Mouse (Mus musculus): ENCODE data around the gene Aldh9a1.

Gene Aldh9a1

DNA sequence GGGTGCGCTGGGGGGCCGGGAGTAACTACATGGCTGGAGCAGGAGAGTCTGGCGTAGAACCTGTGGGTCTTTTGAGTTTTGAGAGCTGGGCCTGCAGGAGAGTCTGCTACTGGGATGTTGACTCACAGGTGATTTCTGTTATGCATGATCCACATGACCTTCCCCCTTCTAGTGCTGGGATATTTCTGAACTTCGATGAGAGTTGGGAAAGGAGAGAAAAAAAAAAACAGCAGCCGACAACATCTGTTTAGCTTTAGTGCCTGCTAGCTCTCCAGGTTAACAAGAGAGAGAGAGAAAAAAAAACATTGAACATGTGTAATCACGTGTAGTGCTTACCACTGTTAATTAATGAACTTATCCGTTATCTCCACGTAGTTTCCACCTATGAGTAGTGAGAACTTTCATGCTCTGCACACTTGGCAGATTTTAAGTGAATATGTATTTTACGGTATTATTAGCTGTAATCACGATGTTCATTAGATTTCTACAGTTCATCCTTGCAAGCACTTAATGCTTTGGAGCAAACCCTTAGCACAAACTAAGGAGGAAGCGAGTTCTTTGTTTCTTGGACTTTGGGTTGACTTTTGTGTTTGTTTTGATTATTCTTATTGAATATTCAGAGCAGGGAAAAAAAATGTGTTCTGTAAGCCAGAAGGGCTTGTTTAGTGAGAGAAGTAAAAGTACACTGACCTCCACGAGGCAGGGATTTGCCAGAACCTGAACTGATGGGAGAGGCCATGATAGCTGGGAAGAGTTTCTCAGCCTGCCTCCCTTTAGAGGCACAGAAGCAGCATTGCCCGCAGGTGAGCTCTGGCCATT lies 1.0 kb downstream of the Aldh9a1 start:
- no peak for DNase-seq

DNA sequence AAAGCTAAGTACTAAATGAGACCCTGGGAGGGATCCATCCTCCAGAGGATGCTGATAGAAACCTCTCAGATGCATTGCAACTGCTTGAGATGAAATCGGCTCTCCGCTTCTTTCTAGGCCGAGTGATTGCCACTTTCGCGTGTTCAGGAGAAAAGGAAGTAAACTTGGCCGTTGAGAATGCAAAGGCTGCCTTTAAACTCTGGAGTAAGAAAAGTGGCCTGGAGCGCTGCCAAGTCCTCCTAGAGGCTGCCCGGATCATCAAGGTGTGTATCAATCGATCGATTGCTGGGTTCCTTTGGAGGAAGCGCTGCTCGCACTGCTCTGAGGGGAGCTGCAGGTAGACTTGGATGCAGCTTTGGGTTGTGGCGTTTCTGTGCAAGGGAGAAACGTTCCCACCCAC lies 2.6 kb downstream of the Aldh9a1 start:
- DNase-seq = no peak

DNA sequence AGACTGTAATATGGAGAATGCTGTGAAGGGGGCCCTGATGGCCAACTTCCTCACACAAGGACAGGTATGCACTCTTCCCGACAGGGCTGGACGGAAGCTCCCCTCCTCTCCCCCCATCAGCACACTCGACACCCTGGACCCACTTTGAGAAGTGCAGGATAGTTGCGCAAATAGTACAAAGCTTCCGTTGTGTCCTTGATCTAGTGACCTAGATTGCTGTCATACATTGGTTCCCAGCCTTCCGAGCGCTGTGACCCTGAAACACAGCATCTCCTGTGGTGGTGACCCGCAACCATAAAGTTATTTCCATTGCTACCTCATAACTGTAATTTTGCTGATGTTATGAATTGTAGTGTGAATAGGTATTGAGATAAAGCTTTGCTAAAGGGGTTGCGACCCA lies 7.6 kb downstream of the Aldh9a1 start:
- DNase-seq = no peak

DNA sequence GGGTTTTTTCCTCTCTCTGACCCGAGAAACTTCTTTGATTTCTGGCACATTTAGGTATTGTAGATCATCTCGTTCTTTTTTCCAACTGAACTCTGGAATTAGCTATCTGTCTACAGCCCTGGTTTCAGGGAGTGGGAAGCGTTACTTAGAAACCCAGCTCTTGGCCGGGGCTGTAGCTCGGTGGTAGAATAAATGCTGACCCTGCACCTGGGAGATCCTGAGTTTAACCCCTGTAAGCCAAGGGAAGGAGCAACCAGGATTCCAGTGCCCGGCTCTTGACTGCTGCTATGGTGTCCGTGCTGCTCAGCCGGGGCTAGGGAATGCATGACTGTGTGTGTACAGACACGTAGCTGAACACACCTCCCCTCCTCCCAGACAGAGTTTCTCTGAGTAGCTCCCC lies 8.9 kb downstream of the Aldh9a1 start:
- no peak for DNase-seq

DNA sequence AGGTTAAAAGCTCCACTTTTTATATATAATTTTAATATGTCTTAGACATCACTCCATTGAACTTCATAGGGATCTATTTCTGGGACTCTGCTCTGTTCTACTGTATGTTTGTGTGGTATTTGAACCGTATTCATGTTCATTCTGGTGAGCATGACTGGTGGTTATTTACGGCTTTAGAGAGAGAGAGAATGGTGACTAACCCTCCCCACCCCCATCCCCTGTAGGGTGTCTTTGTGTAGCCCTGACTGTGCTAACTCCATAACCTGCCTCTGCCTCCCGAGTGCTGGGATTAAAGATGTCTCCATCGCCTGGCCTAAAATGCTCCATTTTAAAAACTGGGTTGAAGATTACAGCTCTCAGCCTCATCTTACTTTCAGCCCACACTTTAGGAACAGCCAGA lies 10.5 kb downstream of the Aldh9a1 start:
- DNase-seq = no peak

DNA sequence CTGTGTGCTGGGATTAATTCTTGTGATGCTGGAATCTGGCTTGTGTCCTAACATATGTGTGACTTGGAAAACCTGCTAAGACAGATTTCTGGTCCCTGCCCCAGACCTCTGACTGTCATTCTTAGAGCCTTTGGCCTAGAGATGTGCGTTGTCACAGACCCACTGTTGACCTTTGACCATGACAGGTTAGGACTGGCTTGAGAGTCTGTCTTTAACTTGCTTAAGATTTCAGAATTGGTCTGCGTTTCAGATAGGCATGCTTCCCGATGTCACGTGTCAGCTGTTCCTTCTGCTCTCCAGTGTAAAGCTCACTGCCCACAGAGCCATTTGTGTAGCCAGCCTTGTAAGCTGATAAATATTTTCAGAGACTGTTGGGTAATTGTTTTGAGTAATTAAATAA lies 13.0 kb downstream of the Aldh9a1 start:
- no peak for DNase-seq

DNA sequence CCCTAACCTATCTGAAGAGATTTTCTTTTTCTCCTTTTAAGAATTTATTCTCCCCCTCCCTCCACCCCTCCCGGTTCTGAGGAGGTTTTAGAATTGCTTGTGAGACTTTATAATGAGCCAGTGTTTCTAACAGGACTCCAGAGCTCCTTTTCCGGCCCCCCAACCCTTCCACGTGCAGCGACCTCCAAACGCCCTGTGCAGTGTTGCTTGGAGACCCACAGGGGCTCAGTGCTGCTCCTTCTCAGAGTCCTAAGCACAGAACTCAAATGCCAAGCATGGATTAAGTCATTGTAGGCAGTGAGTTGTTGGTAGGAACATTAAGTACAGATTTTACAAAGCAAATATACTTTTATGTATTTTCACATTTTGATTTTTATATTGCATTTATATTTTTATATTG lies 13.5 kb downstream of the Aldh9a1 start:
- DNase-seq = no peak

DNA sequence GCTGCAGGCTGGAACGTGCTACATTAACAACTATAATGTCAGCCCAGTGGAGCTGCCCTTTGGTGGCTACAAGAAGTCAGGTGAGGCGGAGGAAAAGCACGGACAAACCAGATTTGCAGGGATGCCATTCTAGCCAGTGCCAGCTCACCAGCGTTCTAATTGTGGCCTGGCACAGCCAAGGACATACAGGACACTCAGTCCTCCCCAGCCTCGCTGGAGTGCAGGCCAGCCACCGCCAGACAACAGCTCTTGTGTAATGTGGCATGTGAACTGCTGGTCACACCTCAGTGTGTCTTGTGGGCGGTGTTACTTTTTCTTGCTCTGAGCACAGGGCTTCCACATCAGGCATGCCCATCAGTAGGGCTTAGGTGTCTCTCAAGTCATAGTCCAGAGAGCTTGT lies 16.0 kb downstream of the Aldh9a1 start:
- DNase-seq = no peak

DNA sequence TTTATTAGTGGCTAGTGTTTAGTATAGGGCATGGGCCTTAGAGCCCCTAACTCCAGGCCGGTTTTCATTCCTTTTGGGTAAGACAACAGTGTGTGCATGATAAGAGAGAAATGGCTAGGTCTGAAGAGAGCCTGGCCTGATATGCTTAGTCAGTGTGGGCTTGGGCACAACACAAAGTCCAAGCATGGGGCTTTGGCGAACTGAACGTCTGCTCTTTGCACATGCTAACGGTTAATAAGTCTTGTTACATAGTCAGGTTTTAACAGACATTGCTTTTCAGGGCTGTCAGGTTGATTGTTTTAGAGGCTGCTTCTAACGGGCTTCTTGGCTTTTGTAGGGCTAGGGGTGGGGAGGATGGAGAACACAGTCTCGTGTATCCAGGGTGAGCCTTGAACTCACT lies 16.8 kb downstream of the Aldh9a1 start:
- no peak for DNase-seq

DNA sequence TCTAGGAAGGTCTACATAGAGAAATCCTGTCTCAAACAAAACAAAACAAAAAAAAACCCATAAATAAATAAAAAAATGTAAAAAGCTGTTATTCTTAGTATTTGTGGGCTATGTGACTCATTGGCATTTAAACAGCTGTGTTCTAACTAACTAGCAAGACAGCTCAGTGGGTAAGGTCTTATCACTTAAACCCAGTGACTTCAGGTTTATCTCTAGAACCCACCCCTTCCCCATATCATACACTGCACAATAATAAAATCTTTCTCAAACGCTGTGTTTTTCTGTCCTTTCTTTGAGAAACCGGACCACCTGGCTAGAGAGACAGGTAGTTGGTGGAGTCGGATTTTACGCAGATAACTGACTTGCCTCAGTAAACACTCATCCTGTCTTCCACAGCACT lies 18.2 kb downstream of the Aldh9a1 start:
- no peak for DNase-seq

DNA sequence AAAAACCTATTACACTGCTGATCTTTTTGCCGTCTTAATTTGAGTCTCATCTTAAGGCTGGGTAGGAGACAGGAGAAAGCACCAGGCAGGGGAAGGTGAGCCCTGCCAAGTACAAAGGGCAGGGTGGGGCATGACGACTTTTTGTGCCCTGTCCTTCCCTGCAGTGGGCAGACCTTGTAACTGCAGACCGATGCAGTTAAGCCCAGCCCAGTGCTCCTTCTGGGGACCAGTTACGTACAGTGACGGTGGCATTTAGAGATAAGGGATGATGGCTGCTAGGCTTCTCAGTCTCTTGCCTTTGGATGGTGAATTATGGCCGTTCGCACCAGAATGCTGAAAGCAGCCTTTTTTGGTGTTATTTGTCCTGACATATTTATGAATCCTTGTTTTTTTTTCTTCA lies 18.7 kb downstream of the Aldh9a1 start:
- DNase-seq = no peak

DNA sequence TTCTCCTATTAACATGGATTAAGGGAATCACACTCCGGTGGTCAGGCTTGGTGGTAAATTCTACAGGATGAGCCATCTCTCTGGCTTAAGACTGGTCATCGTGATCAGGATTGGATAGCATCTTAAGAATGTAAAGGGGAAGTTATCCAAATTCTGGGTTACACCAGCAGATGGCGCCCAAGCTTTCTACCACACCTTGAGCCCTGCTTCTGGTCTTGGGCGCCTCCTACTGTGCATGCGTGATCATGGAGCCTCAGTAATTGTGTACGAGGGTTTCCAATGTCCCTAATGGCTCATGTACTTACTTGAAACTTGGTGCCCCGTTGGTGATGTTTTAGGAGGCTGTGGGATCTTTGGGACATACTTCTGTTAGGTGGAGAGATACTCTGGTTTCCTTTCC lies 20.1 kb downstream of the Aldh9a1 start:
- peak; percentile 72 for DNase-seq

DNA sequence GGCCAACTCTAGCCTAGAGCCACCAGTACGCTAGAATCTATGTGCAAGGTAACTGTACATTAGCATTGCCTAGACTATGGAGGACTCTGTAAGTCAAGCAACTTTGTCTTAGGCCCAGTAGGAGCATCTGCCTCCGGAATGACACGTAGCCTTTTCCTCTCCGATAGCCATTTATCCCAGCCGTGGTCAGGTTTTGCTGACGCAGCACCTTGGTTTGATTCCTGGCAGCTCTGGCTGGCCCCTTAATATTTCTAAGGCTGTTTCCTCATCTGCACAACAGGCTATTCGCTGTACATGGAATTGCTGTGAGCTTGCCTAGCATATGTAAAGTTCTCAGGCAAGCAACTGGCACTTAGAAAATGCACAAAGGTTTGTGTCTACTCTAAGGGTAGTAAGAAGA lies 22.9 kb downstream of the Aldh9a1 start:
- no peak for DNase-seq

DNA sequence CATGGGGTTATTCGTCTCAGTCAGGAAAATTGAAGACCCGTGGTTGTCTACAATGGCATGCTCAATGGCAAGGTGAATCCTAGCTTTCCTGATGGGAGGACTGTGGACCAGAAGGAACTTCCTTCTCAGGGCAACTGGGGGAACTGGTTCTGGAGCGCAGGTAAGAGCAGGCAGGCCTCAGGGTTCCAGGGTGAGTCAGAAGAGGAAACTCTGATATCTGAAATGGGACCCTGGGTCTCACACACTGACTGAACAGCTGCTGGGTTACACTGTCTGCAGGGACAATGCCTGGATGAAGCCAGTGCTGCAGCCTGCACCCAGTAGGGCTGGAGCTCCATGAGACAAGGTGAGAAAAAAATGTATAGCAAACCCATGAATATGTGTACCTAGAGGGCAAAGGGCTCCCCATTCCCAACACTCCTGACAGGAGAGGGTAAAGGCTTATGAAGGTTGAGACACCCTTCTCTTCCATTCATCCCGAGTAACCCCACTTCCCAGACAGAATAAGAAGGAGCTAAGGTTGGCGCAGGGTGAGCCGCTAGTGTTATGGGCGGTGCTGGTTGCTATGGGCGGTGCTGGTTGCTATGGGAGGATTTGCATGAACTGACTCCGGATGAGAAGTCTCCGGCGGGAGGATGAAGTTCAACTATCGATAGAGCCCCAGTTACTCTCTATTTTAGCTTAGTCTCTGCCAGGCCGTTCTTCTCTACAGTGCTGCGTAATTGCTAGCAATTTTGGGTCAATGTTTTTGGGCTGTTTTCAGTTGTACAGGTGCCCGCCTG lies 24.4 kb downstream of the Aldh9a1 start:
- no peak for DNase-seq

DNA sequence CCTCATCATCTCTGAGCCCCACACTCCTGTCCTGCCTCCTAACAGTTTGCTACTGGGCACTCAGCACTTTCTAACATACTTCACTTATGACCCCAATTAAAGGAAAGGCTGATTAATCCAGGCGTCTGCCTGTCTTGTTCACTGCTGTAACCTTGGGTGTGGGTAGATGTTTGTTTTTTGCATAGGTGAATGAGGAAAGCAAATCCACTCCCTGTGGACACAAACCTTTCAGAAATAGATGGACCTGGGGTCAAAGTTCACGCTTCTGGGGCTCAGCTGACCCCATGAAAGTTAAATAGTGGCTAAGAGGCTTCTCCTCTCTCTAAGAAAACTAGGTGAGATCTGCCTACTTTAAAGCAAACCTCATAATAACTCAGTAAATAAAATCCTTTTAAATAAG lies 25.2 kb downstream of the Aldh9a1 start:
- DNase-seq = no peak

DNA sequence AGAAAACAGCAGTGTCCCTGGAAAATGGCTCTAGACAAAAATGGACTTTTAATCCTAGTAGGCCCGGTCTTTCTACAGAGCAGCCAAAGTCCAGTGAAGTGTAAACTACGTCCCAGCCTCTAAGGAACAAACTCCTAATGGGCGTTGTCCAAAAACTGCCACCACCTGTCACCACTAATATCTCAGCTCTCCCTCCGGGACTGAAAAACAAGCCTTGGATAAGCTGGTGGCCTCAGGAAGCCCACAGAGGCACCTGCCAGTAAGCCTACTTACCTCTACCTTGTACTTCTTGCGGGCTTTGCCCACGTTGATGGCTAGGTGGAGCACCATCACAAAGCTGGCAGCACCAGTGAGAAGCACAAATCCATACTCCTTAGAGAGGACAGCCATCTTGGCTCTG lies 28.2 kb downstream of the Aldh9a1 start:
- no peak for DNase-seq

DNA sequence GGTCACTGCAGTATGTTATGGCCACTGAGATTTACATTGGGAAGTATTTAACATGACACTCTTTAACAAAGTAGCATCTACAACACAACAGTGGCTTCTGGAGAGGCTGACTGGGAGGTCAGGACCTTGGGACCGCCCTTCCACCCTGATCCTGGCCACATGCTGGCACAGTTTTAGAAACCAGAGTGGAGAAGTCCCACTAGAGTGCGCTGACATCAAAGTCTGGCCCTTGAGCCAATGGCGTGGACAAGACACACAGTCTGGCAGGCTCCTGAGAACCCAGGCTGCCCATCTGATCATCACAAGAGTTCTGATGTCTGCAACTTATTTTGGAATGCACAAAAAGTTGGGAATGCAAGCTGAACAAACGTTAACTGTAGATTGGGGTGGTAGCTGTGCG lies 30.0 kb downstream of the Aldh9a1 start:
- no peak for DNase-seq

DNA sequence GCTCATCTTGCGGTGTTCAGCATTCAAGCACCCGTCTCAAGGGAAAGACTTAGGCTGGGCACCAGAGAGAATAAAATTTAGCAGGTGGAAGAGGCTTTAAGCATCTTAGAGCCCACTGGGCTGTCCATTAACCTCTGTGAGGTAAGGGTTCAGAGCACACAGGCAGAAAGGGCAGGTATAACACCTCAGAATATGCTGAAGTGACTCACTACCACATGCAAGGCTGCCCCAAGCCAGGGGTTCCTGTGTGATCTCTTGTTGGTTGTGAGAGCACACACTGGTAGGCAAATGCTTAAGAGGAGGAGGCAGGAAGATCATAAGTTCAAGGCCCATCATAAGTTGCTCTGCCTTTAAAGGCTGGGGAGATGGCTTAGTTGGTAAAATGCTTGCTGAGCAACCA lies 30.4 kb downstream of the Aldh9a1 start:
- DNase-seq = no peak

DNA sequence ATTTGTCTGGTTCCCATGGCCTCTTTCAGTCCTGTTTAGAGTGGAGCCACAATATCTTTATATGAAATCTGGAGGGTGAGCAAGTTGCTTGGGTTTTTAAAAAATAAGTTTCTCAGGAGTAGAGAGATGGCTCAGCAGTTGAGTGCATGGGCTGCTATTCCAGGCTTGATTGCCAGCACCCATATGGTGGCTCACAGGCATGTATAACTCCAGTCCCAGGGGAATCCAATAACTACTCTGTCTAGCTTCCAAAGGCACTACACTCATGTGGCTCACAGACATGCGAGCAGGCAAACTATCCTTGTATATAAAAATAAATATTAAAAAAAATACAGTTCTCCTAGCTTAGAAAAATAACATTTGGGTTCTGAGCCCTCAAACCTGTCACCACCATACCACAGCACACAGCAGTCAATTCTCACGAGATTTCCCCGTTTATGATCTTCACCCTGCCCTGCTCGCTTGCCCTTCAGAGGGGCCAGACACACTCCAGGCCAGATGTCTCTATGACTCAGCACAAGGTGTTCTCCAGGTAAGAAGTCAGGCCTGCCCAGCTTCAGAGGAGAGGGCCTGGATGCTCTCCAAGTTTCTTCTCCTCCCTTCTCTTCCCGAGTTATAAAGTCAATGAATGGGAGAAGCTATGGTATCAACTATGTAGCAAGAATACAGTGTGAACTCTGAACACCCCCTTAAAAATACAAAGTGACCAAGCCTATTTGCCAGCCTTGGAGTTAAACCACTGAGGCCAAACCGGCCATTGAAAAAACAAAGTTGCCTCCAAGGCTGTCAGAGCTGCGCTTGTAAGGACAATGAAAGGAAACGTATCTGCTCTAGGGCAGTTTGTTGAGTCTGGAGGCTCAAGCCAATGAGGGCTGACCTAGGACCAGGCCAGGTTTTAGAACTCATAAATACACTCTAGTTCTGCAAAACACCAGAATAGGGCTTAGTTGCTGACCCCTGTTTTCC lies 31.5 kb downstream of the Aldh9a1 start:
- DNase-seq = no peak

DNA sequence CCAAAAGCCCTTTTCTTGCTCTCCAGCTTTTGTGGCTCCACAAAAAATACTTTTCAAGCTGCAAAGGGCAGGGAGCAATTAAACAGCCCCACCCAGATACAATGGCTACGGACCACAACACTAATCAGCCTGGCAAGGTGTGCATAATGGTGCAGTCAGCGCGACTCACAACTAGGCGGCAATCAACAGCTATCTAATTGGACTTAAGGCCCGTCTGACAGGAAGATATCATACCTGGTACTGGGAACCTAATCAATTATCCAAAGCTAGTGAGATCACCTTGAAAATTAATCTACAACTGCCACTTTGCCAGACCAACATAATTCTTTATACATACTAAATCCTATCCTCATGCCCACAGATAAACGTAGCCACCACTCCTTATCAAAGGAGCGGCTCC lies 32.5 kb downstream of the Aldh9a1 start:
- no peak for DNase-seq

DNA sequence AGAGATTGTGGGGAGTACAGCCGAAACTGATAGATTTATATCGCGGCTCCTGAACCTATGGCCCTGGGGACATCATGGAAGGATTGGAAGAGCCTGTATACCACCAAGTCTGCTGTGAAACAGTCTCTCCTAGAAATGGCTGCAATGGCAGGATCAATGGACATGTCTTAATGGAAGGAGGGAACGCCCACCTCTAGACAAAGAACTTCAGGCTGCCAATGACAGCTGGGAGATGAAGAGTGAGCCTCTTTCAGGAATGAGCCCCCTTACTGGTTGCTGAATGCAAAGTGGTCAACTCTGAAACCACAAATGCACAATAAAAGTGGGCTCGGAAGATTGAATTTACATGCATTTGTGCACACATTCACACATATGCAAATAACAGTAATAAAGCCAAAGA lies 33.0 kb downstream of the Aldh9a1 start:
- DNase-seq = no peak

DNA sequence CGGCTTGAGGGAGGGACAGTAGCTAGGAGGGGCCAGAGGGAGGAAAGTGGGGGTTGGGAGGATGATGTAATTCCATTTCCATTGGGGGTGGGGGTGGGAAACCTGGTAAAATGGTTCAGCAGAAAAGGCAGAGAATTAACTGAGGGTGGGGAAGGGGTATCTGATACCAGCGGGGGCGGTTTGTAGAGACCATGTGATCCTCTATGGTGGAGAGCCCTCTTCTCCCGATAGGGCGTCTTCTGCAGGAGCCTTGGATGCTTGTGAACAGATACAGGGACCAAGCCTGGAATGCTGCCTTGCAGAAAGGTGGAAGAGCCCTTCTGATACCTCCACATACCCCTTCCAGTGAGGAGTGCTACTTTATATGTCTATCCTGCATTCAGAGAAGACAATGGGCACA lies 33.4 kb downstream of the Aldh9a1 start:
- DNase-seq = no peak

DNA sequence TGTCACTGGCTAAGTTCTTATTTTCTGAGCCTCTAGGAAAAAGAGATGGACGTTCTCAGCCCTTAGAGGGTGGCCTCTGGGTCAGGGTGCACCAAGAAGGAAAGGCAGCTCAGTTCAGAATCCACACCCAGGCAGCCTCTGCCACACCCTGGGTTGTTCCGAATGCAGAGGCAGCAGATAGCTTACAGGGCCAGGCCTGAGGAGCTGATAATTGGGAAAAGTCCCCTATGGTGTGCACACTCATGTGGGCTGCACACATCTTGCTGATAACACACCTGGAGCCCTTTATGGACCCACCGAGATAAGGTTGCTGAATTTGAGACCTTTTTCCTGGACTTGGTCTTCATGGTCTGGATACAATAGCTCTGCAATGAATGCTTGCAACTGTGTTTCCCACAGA lies 34.4 kb downstream of the Aldh9a1 start:
- no peak for DNase-seq

Measured in cerebellum, adult 11-12 months (tissue).